Mouse (Mus musculus) ES-Bruce4 (cell line): ENCODE measurements at regions not wholly inside any gene's neighbourhood (a gene's known extent, or its start where the extent isn't known, plus 50 kb on each side); places are given as distances from the start of the nearest gene placed in this dataset.

ENCODE experiments used
- H3K27ac ChIP-seq: 2 replicates; pipeline ENCODE4 v1.5.1; 2012; ENCODE audit warnings: low read length, inconsistent platforms; ENCODE audit not compliant: insufficient read depth
- H3K27me3 ChIP-seq: 2 replicates; pipeline ENCODE4 v1.6.1; 2012; ENCODE audit warnings: mild to moderate bottlenecking, low read length, inconsistent platforms; ENCODE audit not compliant: control insufficient read depth, poor library complexity, insufficient read depth, severe bottlenecking
- H3K36me3 ChIP-seq: 2 replicates; pipeline ENCODE4 v1.6.1; 2012; ENCODE audit warnings: inconsistent platforms, mild to moderate bottlenecking, low read length, moderate library complexity; ENCODE audit not compliant: control insufficient read depth, poor library complexity, insufficient read depth, severe bottlenecking
- H3K4me1 ChIP-seq: one replicate; pipeline ENCODE4 v1.8.1; 2011; ENCODE audit warnings: low read length; ENCODE audit not compliant: control insufficient read depth, insufficient read depth
- H3K4me3 ChIP-seq: 2 replicates; pipeline ENCODE4 v1.5.1; 2011; ENCODE audit warnings: low read depth, mild to moderate bottlenecking, low read length
- H3K9ac ChIP-seq: 2 replicates; pipeline ENCODE4 v1.6.1; 2012; ENCODE audit warnings: low read depth, mild to moderate bottlenecking, inconsistent platforms; ENCODE audit not compliant: poor library complexity, severe bottlenecking
- H3K9me3 ChIP-seq: replicated peaks from 2 replicates; pipeline ENCODE4 v1.6.1; 2012; ENCODE audit warnings: mild to moderate bottlenecking, low read length, inconsistent platforms; ENCODE audit not compliant: control insufficient read depth, poor library complexity, insufficient read depth, severe bottlenecking
- CTCF ChIP-seq: IDR thresholded peaks from one replicate; pipeline ENCODE4 v1.8.1; 2011; ENCODE audit warnings: low read depth, low read length
- EP300 ChIP-seq: IDR thresholded peaks from 2 replicates; pipeline ENCODE4 v1.6.1; 2011; ENCODE audit warnings: low read depth, low read length; ENCODE audit not compliant: insufficient read depth
- POLR2A ChIP-seq: IDR thresholded peaks from one replicate; pipeline ENCODE4 v1.8.1; 2011; ENCODE audit warnings: low read length; ENCODE audit not compliant: insufficient read depth

GRCm38 (mm10) chr13:103459486-103460147 lies 125.3 kb upstream of the Mast4 start:
- H3K27ac ChIP-seq = no peak overlapping the region
- H3K9me3 ChIP-seq = no peaks in the 10 kb centered on the region
- no peaks in the 10 kb centered on the region; the same call in 1 of the 2 replicates for H3K27me3 ChIP-seq
- no peak overlapping the region for H3K4me3 ChIP-seq
- H3K36me3 ChIP-seq = no peaks in the 10 kb centered on the region
- no peak overlapping the region for H3K9ac ChIP-seq
- no peaks in the 10 kb centered on the region for H3K4me1 ChIP-seq
- TF ChIP-seq EP300 (no peak), CTCF (no peak), POLR2A (no peak)

DNA sequence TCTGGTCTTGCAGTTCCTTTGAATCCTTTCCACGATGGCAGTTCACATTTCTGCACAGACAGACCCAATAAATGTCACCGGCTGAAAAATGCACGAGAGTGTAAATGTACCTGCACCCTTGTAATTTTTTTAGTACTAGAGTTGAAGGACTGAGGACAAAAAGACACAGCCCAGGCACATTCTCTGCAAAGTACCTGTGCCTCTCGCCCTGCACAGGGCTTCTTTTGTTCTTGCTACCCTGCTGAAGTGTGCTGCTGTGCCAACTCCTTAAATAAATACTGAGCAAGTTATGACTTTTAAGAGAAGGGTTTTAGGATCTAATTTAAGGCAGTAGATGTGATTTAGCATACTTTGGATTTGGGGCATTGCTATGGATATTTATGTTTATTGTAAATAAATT lies 118.5 kb upstream of the Mast4 start:
- Histone ChIP-seq H3K27ac (no peak overlapping the region), H3K4me3 (no peak overlapping the region), H3K9me3 (no peaks in the 10 kb centered on the region), H3K27me3 (no peaks in the 10 kb centered on the region), H3K9ac (no peak overlapping the region), H3K4me1 (no peaks in the 10 kb centered on the region), H3K36me3 (no peaks in the 10 kb centered on the region)
- no peak for TF ChIP-seq CTCF
- no peak for TF ChIP-seq EP300
- no peak for TF ChIP-seq POLR2A

DNA sequence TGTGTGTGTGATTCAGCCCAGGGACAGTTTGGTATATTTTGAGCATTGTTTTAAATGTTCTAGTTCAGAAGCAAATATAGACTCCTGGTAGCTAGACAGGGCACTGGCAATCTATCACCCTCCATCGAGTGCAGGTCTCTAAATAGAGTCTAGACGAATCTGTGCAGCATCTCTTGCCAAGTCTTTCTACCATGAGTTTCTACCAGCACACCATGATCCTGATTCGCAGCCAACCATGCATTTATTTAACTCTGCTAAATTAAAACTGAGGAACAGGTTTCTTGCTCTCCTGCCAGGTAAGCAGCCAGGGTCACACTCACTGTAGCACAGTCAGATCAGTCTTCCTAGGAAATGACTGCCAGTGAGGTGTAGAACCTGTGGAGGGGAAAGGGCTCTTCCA lies 96.3 kb upstream of the Mast4 start:
- no peak for TF ChIP-seq CTCF
- no peak for TF ChIP-seq POLR2A
- no peak for TF ChIP-seq EP300
- H3K4me3 ChIP-seq = no peak overlapping the region
- H3K27ac ChIP-seq = no peak overlapping the region
- H3K9ac ChIP-seq = no peak overlapping the region
- no peaks in the 10 kb centered on the region for H3K9me3 ChIP-seq
- H3K36me3 ChIP-seq = no peaks in the 10 kb centered on the region
- no peaks in the 10 kb centered on the region for H3K27me3 ChIP-seq
- H3K4me1 ChIP-seq = no peaks in the 10 kb centered on the region

- Histone ChIP-seq H3K9me3 (no peaks in the 10 kb centered on the region; the same call in 1 of the 2 replicates), H3K36me3 (no peaks in the 10 kb centered on the region), H3K27me3 (no peaks in the 10 kb centered on the region), H3K9ac (no peak overlapping the region), H3K4me1 (no peaks in the 10 kb centered on the region), H3K27ac (no peak overlapping the region), H3K4me3 (no peak overlapping the region)
- no peak for TF ChIP-seq EP300
- TF ChIP-seq POLR2A = no peak
These were observed 89.7 kb upstream of the Mast4 start for GRCm38 (mm10) chr13:103424011-103424410.

- no peak overlapping the region for H3K27ac ChIP-seq
- H3K9ac ChIP-seq = no peak overlapping the region
- no peaks in the 10 kb centered on the region for H3K27me3 ChIP-seq
- H3K4me1 ChIP-seq = no peaks in the 10 kb centered on the region
- TF ChIP-seq POLR2A (no peak), EP300 (no peak), CTCF (no peak)
- H3K4me3 ChIP-seq = no peak overlapping the region
- H3K36me3 ChIP-seq = no peaks in the 10 kb centered on the region
- no peaks in the 10 kb centered on the region; the same call in 1 of the 2 replicates for H3K9me3 ChIP-seq
These were observed 89.1 kb upstream of the Mast4 start for GRCm38 (mm10) chr13:103423417-103423816.

- no peak overlapping the region for H3K27ac ChIP-seq
- no peaks in the 10 kb centered on the region for H3K4me1 ChIP-seq
- TF ChIP-seq EP300 = no peak
- no peak for TF ChIP-seq CTCF
These were observed 88.7 kb upstream of the Mast4 start for GRCm38 (mm10) chr13:103422997-103423396.

More at GRCm38 (mm10) chr13:103422997-103423396, 88.7 kb upstream of the Mast4 start:
- Histone ChIP-seq H3K9ac (no peak overlapping the region), H3K36me3 (no peaks in the 10 kb centered on the region), H3K9me3 (no peaks in the 10 kb centered on the region; the same call in 1 of the 2 replicates), H3K4me3 (no peak overlapping the region), H3K27me3 (no peaks in the 10 kb centered on the region)
